Mouse (Mus musculus): ENCODE data around the gene Vps4a. TPM values are rescaled to one million over a fixed set of nuclear protein-coding genes. Genes with fewer than 3 reads are reported as not detected.

Gene Vps4a
- polyA plus RNA-seq, 1 experiment from 2014 or later, result 68.9 TPM

GRCm38 (mm10) chr8:107052046-107052445 lies 21.0 kb downstream of the Vps4a start:
- Histone ChIP-seq H3K9me3 (no peaks in the 10 kb centered on the region), H3K36me3 (peaks cover 52% of the 10 kb centered on the region), H3K4me2 (no peak overlapping the region), H3K27me3 (no peaks in the 10 kb centered on the region), H3K4me1 (peaks cover 22% of the 10 kb centered on the region), H3K4me3 (no peak overlapping the region), H3K27ac (no peak overlapping the region), H3K9ac (no peak overlapping the region)
- ATAC-seq (ENCODE audit: borderline replicate concordance, extremely low read depth, low FRiP score, low TSS enrichment), result no peak
- WGBS, result 96% methylated on average over 8 of the region's 8 CpGs

GRCm38 (mm10) chr8:107056076-107056972 lies 25.3 kb downstream of the Vps4a start, which contains the start of the genes Cog8 and Nip7:
Cog8 (minus strand) TSS chr8:107056689.
Nip7 (plus strand) TSS chr8:107056877.
- peak within 1 kb of the TSS; percentile 80 for H3K9ac ChIP-seq
- peak within 1 kb of the TSS; percentile 89 for H3K4me2 ChIP-seq
- peak within 1 kb of the TSS; percentile 88 for H3K4me3 ChIP-seq
- H3K4me1 ChIP-seq, result peaks cover 20% of the 10 kb centered on the region
- under 1% methylated on average over 87 of the region's 88 CpGs for WGBS
- no peaks in the 10 kb centered on the region for H3K9me3 ChIP-seq
- H3K27me3 ChIP-seq, result no peaks in the 10 kb centered on the region
- peak within 1 kb of the TSS; percentile 74 for H3K27ac ChIP-seq
- ATAC-seq (ENCODE audit: borderline replicate concordance, extremely low read depth, low FRiP score, low TSS enrichment), result peak; percentile 94
- peaks cover 47% of the 10 kb centered on the region for H3K36me3 ChIP-seq

- peak overlapping the region; percentile 71 for H3K9ac ChIP-seq
- no peak overlapping the region for H3K27ac ChIP-seq
- H3K36me3 ChIP-seq, result peaks cover 40% of the 10 kb centered on the region
- H3K4me1 ChIP-seq, result peaks cover 20% of the 10 kb centered on the region
- H3K27me3 ChIP-seq, result no peaks in the 10 kb centered on the region
- H3K4me2 ChIP-seq, result peak overlapping the region; percentile 89
- WGBS, result under 1% methylated on average over 32 of the region's 33 CpGs
- peak overlapping the region; percentile 88 for H3K4me3 ChIP-seq
- ATAC-seq (ENCODE audit: borderline replicate concordance, extremely low read depth, low FRiP score, low TSS enrichment), result peak; percentile 60
- H3K9me3 ChIP-seq, result no peaks in the 10 kb centered on the region
These were observed 25.9 kb downstream of the Vps4a start for GRCm38 (mm10) chr8:107056973-107057369.

- H3K27ac ChIP-seq, result no peak overlapping the region
- ATAC-seq (ENCODE audit: borderline replicate concordance, extremely low read depth, low FRiP score, low TSS enrichment), result no peak
- no peak overlapping the region for H3K4me3 ChIP-seq
- H3K36me3 ChIP-seq, result peaks cover 17% of the 10 kb centered on the region
- H3K9me3 ChIP-seq, result no peaks in the 10 kb centered on the region
- peaks cover 6% of the 10 kb centered on the region for H3K4me1 ChIP-seq
- 87% methylated on average over 1 of the region's 1 CpGs for WGBS
- no peaks in the 10 kb centered on the region for H3K27me3 ChIP-seq
- no peak overlapping the region for H3K4me2 ChIP-seq
- no peak overlapping the region for H3K9ac ChIP-seq
These were observed 31.6 kb downstream of the Vps4a start for GRCm38 (mm10) chr8:107062613-107063012.

GRCm38 (mm10) chr8:107065511-107066496 lies 34.8 kb downstream of the Vps4a start, which contains the start of gene Tmed6:
Tmed6 (minus strand) TSS chr8:107065644.
- Histone ChIP-seq H3K27me3 (no peaks in the 10 kb centered on the region), H3K27ac (no peak within 1 kb of the TSS), H3K9ac (no peak within 1 kb of the TSS), H3K36me3 (peaks cover 13% of the 10 kb centered on the region; the same call in 1 of the 2 replicates), H3K4me1 (no peaks in the 10 kb centered on the region), H3K9me3 (no peaks in the 10 kb centered on the region), H3K4me2 (no peak within 1 kb of the TSS), H3K4me3 (no peak within 1 kb of the TSS)
- peak; percentile 49; the same call in 1 of the 2 replicates for ATAC-seq (ENCODE audit: borderline replicate concordance, extremely low read depth, low FRiP score, low TSS enrichment)
- 44% methylated on average over 17 of the region's 17 CpGs for WGBS

GRCm38 (mm10) chr8:107073706-107074105 lies 42.7 kb downstream of the Vps4a start:
- Histone ChIP-seq H3K27me3 (no peaks in the 10 kb centered on the region), H3K9ac (no peak overlapping the region), H3K4me2 (no peak overlapping the region), H3K4me3 (no peak overlapping the region), H3K4me1 (no peaks in the 10 kb centered on the region), H3K9me3 (no peaks in the 10 kb centered on the region), H3K27ac (no peak overlapping the region), H3K36me3 (peaks cover 70% of the 10 kb centered on the region)
- no peak for ATAC-seq (ENCODE audit: borderline replicate concordance, extremely low read depth, low FRiP score, low TSS enrichment)
- WGBS, result 78% methylated on average over 4 of the region's 4 CpGs

- Histone ChIP-seq H3K4me2 (no peak overlapping the region), H3K27me3 (no peaks in the 10 kb centered on the region), H3K4me1 (no peaks in the 10 kb centered on the region), H3K9ac (no peak overlapping the region), H3K36me3 (peaks cover 74% of the 10 kb centered on the region), H3K4me3 (no peak overlapping the region), H3K9me3 (no peaks in the 10 kb centered on the region), H3K27ac (no peak overlapping the region)
- ATAC-seq (ENCODE audit: borderline replicate concordance, extremely low read depth, low FRiP score, low TSS enrichment), result no peak
- 87% methylated on average over 1 of the region's 1 CpGs for whole genome bisulfite sequencing
These were observed 43.1 kb downstream of the Vps4a start for GRCm38 (mm10) chr8:107074128-107074527.

GRCm38 (mm10) chr8:107076239-107076888 lies 45.3 kb downstream of the Vps4a start:
- Histone ChIP-seq H3K36me3 (peaks cover 80% of the 10 kb centered on the region), H3K9ac (no peak overlapping the region), H3K4me2 (no peak overlapping the region), H3K9me3 (no peaks in the 10 kb centered on the region), H3K4me1 (no peaks in the 10 kb centered on the region), H3K27ac (no peak overlapping the region), H3K4me3 (no peak overlapping the region), H3K27me3 (no peaks in the 10 kb centered on the region)
- ATAC-seq (ENCODE audit: borderline replicate concordance, extremely low read depth, low FRiP score, low TSS enrichment), result no peak
- whole genome bisulfite sequencing, result 79% methylated on average over 7 of the region's 7 CpGs

GRCm38 (mm10) chr8:107085358-107085757 lies 54.3 kb downstream of the Vps4a start:
- 96% methylated on average over 17 of the region's 17 CpGs for WGBS
- no peak overlapping the region for H3K4me2 ChIP-seq
- ATAC-seq (ENCODE audit: borderline replicate concordance, extremely low read depth, low FRiP score, low TSS enrichment), result no peak

GRCm38 (mm10) chr8:107086018-107086417 lies 55.0 kb downstream of the Vps4a start:
- H3K4me2 ChIP-seq, result no peak overlapping the region
- no peaks in the 10 kb centered on the region for H3K27me3 ChIP-seq
- peaks cover 69% of the 10 kb centered on the region for H3K36me3 ChIP-seq
- H3K4me1 ChIP-seq, result no peaks in the 10 kb centered on the region
- H3K4me3 ChIP-seq, result no peak overlapping the region
- H3K27ac ChIP-seq, result no peak overlapping the region
- no peak overlapping the region for H3K9ac ChIP-seq
- no peak for ATAC-seq (ENCODE audit: borderline replicate concordance, extremely low read depth, low FRiP score, low TSS enrichment)
- H3K9me3 ChIP-seq, result no peaks in the 10 kb centered on the region
- WGBS, result 95% methylated on average over 5 of the region's 5 CpGs

More at GRCm38 (mm10) chr8:107085358-107085757, 54.3 kb downstream of the Vps4a start:
- no peak overlapping the region for H3K4me3 ChIP-seq
- no peaks in the 10 kb centered on the region for H3K27me3 ChIP-seq
- H3K4me1 ChIP-seq, result no peaks in the 10 kb centered on the region
- no peak overlapping the region for H3K9ac ChIP-seq
- no peak overlapping the region for H3K27ac ChIP-seq
- H3K36me3 ChIP-seq, result peaks cover 68% of the 10 kb centered on the region
- H3K9me3 ChIP-seq, result no peaks in the 10 kb centered on the region

- Histone ChIP-seq H3K36me3 (peaks cover 63% of the 10 kb centered on the region), H3K4me3 (no peak overlapping the region), H3K4me2 (no peak overlapping the region), H3K27ac (no peak overlapping the region), H3K27me3 (no peaks in the 10 kb centered on the region), H3K9me3 (no peaks in the 10 kb centered on the region), H3K4me1 (no peaks in the 10 kb centered on the region), H3K9ac (no peak overlapping the region)
- ATAC-seq (ENCODE audit: borderline replicate concordance, extremely low read depth, low FRiP score, low TSS enrichment), result no peak
- WGBS, result 96% methylated on average over 5 of the region's 5 CpGs
These were observed 57.6 kb downstream of the Vps4a start for GRCm38 (mm10) chr8:107088526-107089063.

Measured in lung, embryonic 15.5 days (tissue).